Mouse (Mus musculus) CD8-positive naive resting alpha-beta T cell, adult 57 days (primary cell): Measurements from ENCODE around the gene Hspe1. TPM values are rescaled to one million over a fixed set of nuclear protein-coding genes. Genes with fewer than 3 reads are reported as not detected.

Experiments
- total RNA-seq: library from RNA; stranded (reverse); gene quantifications from one replicate; pipeline ENCODE4 v1.2.4, GENCODE M21; 2023

The Hspe1 gene
- 180 TPM for total RNA-seq

GRCm38 (mm10) chr1:55087932-55088610 lies at the start of gene Hspe1, which contains the start of gene Hspd1:
Gene Hspe1, plus strand, starts transcription at chr1:55088132.
Gene Hspd1, minus strand, starts transcription at chr1:55088243.

GRCm38 (mm10) chr1:55052355-55052953 lies 35.5 kb upstream of the Hspe1 start, which contains the start of gene Coq10b:
Gene Coq10b, plus strand, starts transcription at chr1:55052770.

DNA sequence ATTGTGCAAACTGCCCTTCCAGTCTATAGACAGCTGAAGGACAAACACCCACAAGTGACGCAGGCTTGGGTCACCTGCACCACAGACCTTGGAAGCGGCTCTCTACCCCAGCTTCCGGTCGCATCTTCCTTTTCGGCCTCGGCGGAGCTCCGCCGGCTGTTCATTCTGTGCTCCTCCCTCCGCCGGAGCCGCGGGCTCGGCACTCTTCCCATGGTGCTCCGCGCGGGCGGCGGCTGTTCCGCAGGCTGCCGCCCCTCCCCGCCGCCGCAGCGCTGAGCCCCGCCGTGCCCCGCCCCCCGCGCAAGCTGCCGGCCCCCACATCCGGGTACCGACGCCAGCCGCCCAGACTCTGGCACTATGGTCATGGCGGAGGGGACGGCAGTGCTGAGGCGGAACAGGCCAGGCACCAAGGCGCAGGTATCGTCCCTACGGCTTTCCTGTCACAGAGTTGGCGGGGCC lies 43.0 kb downstream of the Hspe1 start, which contains the start of gene Mob4:
TSS of gene Mob4 (plus strand) at position 289 of the 459 bp plus-strand sequence.

Other genes with a start within 250 kb of the Hspe1 start
- gene Ankrd44, start 161.7 kb upstream of the Hspe1 start, total RNA-seq = 545 TPM
- gene Sf3b1, start 60.7 kb upstream of the Hspe1 start, total RNA-seq = 500 TPM
- gene Coq10b, start 35.4 kb upstream of the Hspe1 start, total RNA-seq = 86.7 TPM
- 117 TPM for gene Hspd1, start 111 bp downstream of the Hspe1 start, total RNA-seq
- gene Mob4, start 43.1 kb downstream of the Hspe1 start, total RNA-seq = 78.5 TPM
- 2.6 TPM for gene Rftn2, start 138.7 kb downstream of the Hspe1 start, total RNA-seq
- 7.7 TPM for gene Mars2, start 149.0 kb downstream of the Hspe1 start, total RNA-seq